Mouse (Mus musculus): ENCODE data around the gene Mamdc4. TPM values are rescaled to one million over a fixed set of nuclear protein-coding genes. Genes with fewer than 3 reads are reported as not detected.
"Not testable (repeated sequence)": the region's sequence is repeated elsewhere in the genome, so short reads cannot be mapped to it uniquely, and the experiment has no call there.

Mamdc4 gene
- polyA plus RNA-seq, 1 experiment = 1.0 TPM

DNA sequence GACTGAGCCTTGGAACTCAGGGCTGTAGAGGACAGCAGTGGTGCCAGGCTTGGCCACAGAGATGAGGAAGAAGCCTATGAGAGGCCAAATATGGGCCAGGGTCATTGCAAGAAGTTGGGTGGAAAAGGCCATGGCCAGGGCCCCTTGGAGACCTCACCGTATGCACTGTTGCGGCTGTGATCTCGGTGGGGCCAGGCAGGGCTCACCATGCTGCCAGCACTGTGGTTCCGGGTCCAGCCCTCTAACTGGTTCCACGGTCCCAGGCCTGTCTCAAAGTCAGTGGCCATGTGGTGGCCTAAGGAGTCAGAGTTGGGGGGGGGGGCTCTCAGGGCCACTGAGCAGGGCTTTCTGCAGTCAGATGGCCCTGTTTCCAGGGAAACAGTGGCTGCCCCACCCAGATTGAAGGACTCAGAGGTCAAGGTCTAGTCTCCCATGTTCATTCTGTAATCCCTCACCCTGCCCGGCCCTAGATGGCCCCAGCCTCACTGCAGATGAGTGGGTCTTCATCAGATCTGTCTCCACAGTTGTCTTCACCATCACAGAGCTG is 6.1 kb downstream of the Mamdc4 start:
- no peak overlapping the region for H3K4me3 ChIP-seq (ENCODE audit: insufficient read depth, low read length)
- no peak for TF ChIP-seq POLR2A (IDR thresholded peaks at IDR 0.05; ENCODE audit: low read depth, low read length)
- no peak for TF ChIP-seq CTCF (IDR thresholded peaks at IDR 0.05; ENCODE audit: borderline replicate concordance, insufficient read depth, low read length)
- no peaks in the 10 kb centered on the region for H3K4me1 ChIP-seq (ENCODE audit: control insufficient read depth, insufficient read depth, low read length)
- H3K27ac ChIP-seq (ENCODE audit: insufficient read depth, low read length) = no peak overlapping the region

DNA sequence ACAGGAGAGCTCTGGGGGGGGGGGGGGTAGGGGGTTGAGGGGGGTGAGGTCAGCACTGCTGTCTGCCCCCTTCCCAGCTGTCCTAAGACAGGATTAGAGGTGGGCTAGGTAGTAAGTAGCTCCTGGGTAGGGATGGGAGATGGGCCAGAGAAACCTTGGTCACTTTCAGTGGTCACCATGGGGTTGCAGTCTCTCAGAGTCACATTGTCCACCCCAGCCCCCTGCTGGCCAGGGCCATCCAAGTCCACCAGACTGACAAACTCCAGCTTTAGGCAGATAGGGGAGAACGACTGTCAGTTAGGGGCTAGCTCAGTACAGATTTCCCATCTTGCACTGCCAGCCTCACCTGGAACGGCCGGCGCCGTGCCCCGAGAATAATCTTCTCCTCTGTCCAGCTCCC is 8.1 kb downstream of the Mamdc4 start:
- no peak overlapping the region for H3K27ac ChIP-seq (ENCODE audit: insufficient read depth, low read length)
- peak; percentile 45; the same call in 1 of the 2 replicates for TF ChIP-seq CTCF (IDR thresholded peaks at IDR 0.05; ENCODE audit: borderline replicate concordance, insufficient read depth, low read length)
- no peak for TF ChIP-seq POLR2A (IDR thresholded peaks at IDR 0.05; ENCODE audit: low read depth, low read length)
- H3K4me1 ChIP-seq (ENCODE audit: control insufficient read depth, insufficient read depth, low read length) = no peaks in the 10 kb centered on the region
- no peak overlapping the region for H3K4me3 ChIP-seq (ENCODE audit: insufficient read depth, low read length)

DNA sequence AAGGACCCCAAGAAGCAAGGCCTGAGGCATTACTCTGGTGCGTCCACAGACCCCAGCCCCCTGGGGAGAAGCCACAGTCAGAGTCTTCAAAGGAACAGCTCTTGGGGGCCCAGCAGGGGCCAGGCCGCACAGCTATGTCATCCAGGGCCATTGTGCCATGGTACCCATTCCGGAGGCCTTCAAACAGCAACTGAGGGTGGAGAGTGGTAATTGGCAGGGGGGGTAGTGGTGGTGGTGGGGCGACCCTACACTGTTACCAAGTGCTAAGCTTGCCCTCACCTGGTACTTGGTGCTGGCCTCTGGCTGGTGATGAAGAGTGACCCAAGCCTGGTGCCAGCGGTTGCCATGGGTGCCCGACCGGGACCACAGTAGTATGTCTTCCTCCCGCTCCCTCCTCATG is 8.9 kb downstream of the Mamdc4 start:
- H3K4me1 ChIP-seq (ENCODE audit: control insufficient read depth, insufficient read depth, low read length) = no peaks in the 10 kb centered on the region
- H3K27ac ChIP-seq (ENCODE audit: insufficient read depth, low read length) = no peak overlapping the region
- TF ChIP-seq CTCF (IDR thresholded peaks at IDR 0.05; ENCODE audit: borderline replicate concordance, insufficient read depth, low read length) (no peak), POLR2A (IDR thresholded peaks at IDR 0.05; ENCODE audit: low read depth, low read length) (no peak)
- no peak overlapping the region for H3K4me3 ChIP-seq (ENCODE audit: insufficient read depth, low read length)

DNA sequence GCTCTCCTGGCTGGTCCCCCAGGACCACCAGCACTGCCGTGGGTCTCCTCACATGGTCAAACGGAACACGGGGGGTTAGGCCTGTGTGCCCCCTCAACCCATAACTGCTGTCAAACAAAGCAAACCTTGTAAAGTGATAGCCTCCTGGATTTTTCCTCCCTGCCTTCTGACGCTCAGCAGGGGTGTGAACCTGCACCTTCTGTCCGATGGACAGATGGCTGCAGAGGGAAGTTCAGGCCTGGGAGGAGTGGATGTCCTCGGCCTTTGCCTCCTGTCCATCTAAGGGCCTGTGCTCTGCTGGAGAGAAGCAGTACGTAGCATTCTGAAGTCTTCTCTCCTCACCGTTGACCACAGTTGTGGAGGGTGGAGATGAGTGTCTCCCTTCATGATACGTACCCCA is 12.7 kb downstream of the Mamdc4 start:
- no peak overlapping the region for H3K27ac ChIP-seq (ENCODE audit: insufficient read depth, low read length)
- peaks cover 3% of the 10 kb centered on the region; the same call in 1 of the 2 replicates for H3K4me1 ChIP-seq (ENCODE audit: control insufficient read depth, insufficient read depth, low read length)
- H3K4me3 ChIP-seq (ENCODE audit: insufficient read depth, low read length) = no peak overlapping the region
- TF ChIP-seq CTCF (IDR thresholded peaks at IDR 0.05; ENCODE audit: borderline replicate concordance, insufficient read depth, low read length) = no peak

DNA sequence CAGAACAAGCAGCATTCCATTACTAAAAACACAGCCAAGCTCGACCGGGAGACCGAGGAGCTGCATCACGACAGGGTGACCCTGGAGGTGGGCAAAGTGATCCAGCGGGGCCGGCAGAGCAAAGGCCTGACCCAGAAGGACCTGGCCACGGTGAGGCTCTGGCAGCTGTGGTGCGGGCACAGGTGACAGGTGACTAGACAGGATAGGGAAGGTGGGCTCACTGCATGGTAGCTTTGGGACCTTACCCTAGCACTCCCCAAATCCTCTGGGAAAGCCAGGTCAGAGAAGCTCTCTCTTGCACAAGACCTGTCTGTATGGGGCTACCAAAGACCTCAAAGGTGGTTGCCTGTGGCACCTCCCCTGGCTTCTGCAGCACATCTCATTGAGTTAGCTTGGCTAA is 14.1 kb downstream of the Mamdc4 start:
- Histone ChIP-seq H3K27ac (ENCODE audit: insufficient read depth, low read length) (no peak overlapping the region), H3K4me3 (ENCODE audit: insufficient read depth, low read length) (no peak overlapping the region), H3K4me1 (ENCODE audit: control insufficient read depth, insufficient read depth, low read length) (peaks cover 3% of the 10 kb centered on the region; the same call in 1 of the 2 replicates)
- TF ChIP-seq CTCF (IDR thresholded peaks at IDR 0.05; ENCODE audit: borderline replicate concordance, insufficient read depth, low read length) (no peak), POLR2A (IDR thresholded peaks at IDR 0.05; ENCODE audit: low read depth, low read length) (no peak)

DNA sequence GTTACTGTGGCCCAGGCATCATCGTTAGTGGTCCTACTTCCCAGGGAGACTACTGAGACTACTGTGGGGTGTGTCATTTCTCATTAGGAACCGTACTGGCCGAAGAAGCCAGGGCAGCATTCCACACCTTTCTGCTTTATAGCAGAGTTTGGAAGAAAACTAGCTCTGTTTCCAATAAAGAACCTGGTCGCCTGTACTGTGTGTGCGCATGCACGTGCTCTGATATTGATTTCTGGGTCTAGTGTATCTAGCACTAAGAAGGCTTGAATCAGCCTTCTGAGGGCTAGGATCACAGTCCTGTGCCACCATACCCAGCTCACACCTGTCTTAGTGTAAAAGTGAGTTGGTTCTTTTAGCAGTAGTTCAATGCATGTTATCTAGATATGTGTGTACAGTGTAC is 15.9 kb downstream of the Mamdc4 start:
- H3K27ac ChIP-seq (ENCODE audit: insufficient read depth, low read length) = no peak overlapping the region
- TF ChIP-seq POLR2A (IDR thresholded peaks at IDR 0.05; ENCODE audit: low read depth, low read length) = no peak
- no peak for TF ChIP-seq CTCF (IDR thresholded peaks at IDR 0.05; ENCODE audit: borderline replicate concordance, insufficient read depth, low read length)
- peaks cover 3% of the 10 kb centered on the region; the same call in 1 of the 2 replicates for H3K4me1 ChIP-seq (ENCODE audit: control insufficient read depth, insufficient read depth, low read length)
- H3K4me3 ChIP-seq (ENCODE audit: insufficient read depth, low read length) = peak overlapping the region; percentile 84

DNA sequence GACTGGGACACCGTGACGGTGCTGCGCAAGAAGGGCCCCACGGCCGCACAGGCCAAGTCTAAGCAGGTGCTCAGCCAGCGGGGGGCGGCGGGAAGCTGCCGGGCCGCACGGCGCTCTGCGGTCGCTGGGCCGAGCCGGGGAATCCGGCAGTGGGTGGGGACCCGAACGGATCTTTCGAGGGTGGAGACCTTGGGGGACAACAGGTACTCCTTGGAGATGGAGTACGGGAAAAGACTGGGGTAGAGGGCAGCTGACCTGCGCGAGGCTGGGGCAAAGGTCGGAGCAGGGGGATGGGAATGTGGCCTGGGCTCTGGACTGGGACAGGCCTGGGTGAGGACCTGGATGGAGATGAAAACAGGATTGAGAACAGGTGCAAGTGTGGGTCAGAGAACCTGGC is 16.7 kb downstream of the Mamdc4 start:
- H3K4me3 ChIP-seq (ENCODE audit: insufficient read depth, low read length) = peak overlapping the region; percentile 84
- TF ChIP-seq POLR2A (IDR thresholded peaks at IDR 0.05; ENCODE audit: low read depth, low read length) (no peak), CTCF (IDR thresholded peaks at IDR 0.05; ENCODE audit: borderline replicate concordance, insufficient read depth, low read length) (no peak)
- H3K4me1 ChIP-seq (ENCODE audit: control insufficient read depth, insufficient read depth, low read length) = peaks cover 3% of the 10 kb centered on the region; the same call in 1 of the 2 replicates
- no peak overlapping the region for H3K27ac ChIP-seq (ENCODE audit: insufficient read depth, low read length)

DNA sequence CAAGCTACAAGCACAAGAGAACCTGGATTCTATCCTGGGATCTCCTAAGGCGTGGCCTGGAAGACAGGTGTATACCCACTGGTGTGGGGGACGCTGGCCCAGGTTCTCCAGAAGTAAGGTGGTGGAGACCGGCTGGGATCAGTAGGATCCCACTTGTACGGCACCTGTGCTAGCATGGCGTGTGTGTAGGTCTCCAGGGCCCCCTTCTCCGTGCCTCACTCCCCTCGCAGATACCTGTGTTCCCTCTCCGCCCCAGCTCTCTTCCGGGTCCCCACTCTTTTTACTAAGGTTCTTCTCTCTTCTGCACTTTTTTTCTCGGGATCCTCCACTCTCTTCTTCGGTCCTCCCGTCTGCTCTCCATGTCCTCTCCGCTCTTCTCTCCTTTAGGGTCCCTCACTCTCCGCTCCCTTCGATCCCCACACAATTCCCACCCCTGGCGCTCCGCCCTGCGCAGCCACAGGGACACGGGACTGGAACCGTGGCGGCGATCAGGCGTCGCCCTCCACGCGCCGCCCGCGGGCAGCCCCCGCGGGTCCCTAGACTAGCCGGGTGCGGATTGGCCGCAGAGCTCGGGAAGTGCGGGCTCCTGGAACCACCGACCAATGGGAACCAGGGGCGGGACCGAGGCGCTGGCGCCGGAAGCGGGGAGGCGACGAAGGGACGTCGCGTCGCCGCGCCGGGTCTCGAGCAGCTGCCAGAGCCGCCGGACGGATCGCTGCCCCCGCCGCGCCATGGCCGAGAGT is 17.3 kb downstream of the Mamdc4 start, which contains the start of gene Edf1:
Edf1 (plus strand) TSS at position 627 of the 743 bp plus-strand sequence.
- Histone ChIP-seq H3K4me3 (ENCODE audit: insufficient read depth, low read length) (peak within 1 kb of the TSS; percentile 84), H3K4me1 (ENCODE audit: control insufficient read depth, insufficient read depth, low read length) (peaks cover 3% of the 10 kb centered on the region; the same call in 1 of the 2 replicates), H3K27ac (ENCODE audit: insufficient read depth, low read length) (no peak within 1 kb of the TSS)
- no peak for TF ChIP-seq CTCF (IDR thresholded peaks at IDR 0.05; ENCODE audit: borderline replicate concordance, insufficient read depth, low read length)
- TF ChIP-seq POLR2A (IDR thresholded peaks at IDR 0.05; ENCODE audit: low read depth, low read length) = peak; percentile 87

DNA sequence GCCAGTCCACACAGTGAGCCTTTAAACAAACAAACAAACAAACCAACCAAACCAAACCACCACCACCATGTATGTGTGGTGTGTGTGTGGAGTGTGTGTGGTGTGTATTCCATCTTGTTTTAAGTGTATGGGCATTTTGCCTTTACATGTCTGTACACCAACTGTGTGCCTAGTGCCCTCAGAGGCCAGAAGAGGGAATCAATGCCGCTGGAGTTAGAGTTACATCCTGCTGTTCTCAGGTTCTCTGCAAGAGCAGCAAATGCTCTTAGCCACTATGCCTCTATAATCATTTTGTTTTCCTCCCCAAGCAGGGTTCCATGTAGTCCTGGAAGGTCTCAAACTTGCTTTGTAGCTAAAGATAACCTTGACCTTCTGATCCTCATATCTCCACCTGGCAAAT is 18.3 kb downstream of the Mamdc4 start:
- no peak overlapping the region for H3K27ac ChIP-seq (ENCODE audit: insufficient read depth, low read length)
- H3K4me3 ChIP-seq (ENCODE audit: insufficient read depth, low read length) = no peak overlapping the region
- no peak for TF ChIP-seq CTCF (IDR thresholded peaks at IDR 0.05; ENCODE audit: borderline replicate concordance, insufficient read depth, low read length)
- TF ChIP-seq POLR2A (IDR thresholded peaks at IDR 0.05; ENCODE audit: low read depth, low read length) = no peak
- H3K4me1 ChIP-seq (ENCODE audit: control insufficient read depth, insufficient read depth, low read length) = peaks cover 3% of the 10 kb centered on the region; the same call in 1 of the 2 replicates

DNA sequence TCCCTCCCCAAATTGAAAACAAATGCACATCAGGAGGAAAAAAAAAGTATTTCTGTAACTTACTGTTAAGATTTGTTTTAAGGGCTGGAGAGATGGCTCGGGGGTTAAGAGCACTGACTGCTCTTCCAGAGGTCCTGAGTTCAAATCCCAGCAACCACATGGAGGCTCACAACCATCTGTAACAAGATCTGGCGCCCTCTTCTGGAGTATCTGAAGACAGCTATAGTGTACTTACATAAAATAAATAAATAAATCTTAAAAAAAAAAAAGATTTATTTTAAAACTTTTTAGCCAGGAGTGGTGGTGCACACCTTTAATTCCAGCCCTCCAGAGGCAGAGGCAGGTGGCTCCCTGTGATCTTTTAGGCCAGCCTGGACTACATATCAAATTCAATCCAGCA is 19.2 kb downstream of the Mamdc4 start:
- H3K27ac ChIP-seq (ENCODE audit: insufficient read depth, low read length); H3K4me1 ChIP-seq (ENCODE audit: control insufficient read depth, insufficient read depth, low read length); H3K4me3 ChIP-seq (ENCODE audit: insufficient read depth, low read length): not testable (repeated sequence)

DNA sequence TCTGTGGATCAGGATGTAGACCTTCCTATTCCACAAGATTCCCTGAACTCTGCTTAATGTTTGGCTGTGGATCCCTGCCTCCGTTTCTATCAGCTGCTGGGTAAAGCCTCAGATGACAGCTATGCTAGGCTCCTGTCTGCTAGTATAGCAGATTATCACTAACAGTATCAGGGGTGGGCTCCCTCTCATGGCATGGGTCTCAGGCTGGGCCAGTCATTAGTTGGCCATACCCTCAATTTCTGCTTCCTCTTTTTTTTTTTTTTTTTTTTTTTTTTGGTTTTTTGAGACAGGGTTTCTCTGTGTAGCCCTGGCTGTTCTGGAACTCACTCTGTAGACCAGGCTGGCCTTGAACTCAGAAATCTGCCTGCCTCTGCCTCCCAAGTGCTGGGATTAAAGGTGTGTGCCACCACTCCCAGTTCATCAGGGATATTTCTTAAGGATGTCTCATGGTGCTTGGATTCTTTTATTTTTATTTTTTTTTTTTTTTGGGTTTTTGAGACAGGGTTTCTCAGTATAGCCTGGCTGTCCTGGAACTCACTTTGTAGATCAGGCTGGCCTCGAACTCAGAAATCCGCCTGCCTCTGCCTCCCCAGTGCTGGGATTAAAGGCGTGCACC is 21.4 kb downstream of the Mamdc4 start:
- not testable (repeated sequence) for H3K4me1 ChIP-seq (ENCODE audit: control insufficient read depth, insufficient read depth, low read length); H3K27ac ChIP-seq (ENCODE audit: insufficient read depth, low read length); H3K4me3 ChIP-seq (ENCODE audit: insufficient read depth, low read length)
